In the genomic region with DNA sequence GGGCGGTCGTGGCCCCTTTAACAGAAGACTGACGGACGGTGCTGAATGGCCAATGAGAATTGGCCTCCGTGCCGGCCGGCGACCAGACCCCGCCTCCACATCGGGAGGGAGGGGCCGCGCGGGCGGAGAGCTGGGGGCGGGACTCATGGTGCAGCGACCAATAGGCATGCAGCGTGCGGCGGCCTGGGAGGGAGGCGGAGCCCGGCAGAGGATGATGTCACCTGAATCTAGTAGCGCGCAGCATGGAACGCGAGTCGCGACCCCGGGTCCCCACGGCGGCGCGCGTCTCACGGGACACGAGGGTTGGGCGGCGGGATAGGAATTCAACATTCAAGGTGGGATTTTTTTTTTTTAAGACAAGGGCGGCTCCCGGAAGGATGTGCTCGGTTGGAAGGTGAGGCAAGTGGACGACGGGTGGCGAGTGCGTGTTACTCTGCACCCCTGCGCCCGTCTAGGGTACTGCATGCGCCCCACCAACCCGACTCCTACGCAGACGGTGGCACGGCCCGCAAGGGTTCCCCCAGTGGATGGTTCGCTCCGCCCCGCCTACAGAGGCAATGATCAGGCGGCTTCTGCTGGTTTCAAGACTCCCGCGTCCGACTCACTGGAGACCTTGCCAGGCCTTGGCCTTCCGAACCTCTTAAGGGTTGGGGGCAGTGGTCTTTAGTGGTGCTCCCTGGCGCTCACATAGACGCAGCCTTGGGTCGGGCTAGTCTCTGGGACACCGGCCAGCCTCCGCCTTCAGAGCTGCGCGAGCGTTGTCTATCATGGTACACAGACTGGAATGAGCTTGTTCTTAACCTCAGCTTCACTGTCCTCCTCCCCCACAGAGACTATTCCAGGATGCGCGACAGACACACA, we compare ENCODE assay signal across 8 mouse cellular contexts. TPM values are rescaled to one million over a fixed set of nuclear protein-coding genes. Genes with fewer than 3 reads are reported as not detected.
DNase-seq lines count a peak whose midpoint lies in the region; ATAC-seq and TF ChIP-seq lines count a peak whose summit lies in the region.

No protein-coding gene starts in this region.

- TF ChIP-seq EP300 in lung, postnatal 0 days (IDR thresholded peaks at IDR 0.05), result no peak

- ATAC-seq in frontal cortex, adult (ENCODE audit: low TSS enrichment), result peak; percentile 56
- peak; percentile 93 for ATAC-seq in lung, postnatal 0 days

- no peaks in the 10 kb centered on the region for H3K9me3 ChIP-seq in hindbrain, embryonic 10.5 days
- no peaks in the 10 kb centered on the region for H3K9me3 ChIP-seq in lung, postnatal 0 days (ENCODE audit: low read length)

- peaks cover 4% of the 10 kb centered on the region for H3K36me3 ChIP-seq in hindbrain, embryonic 10.5 days
- no peaks in the 10 kb centered on the region for H3K36me3 ChIP-seq in lung, postnatal 0 days (ENCODE audit: insufficient read depth, low read length)

- peaks cover 72% of the 10 kb centered on the region for H3K27me3 ChIP-seq in hindbrain, embryonic 10.5 days (ENCODE audit: insufficient read depth, poor library complexity, severe bottlenecking)
- H3K27me3 ChIP-seq in lung, postnatal 0 days (replicated peaks; ENCODE audit: insufficient read depth, low read length), result peaks cover 17% of the 10 kb centered on the region

- peak overlapping the region; percentile 85 for H3K4me3 ChIP-seq in hindbrain, embryonic 10.5 days
- peak overlapping the region; percentile 50 for H3K4me3 ChIP-seq in lung, postnatal 0 days (ENCODE audit: low read depth, low read length)

- H3K4me2 ChIP-seq in lung, postnatal 0 days (replicated peaks; ENCODE audit: low read depth, low read length), result peak overlapping the region; percentile 99

- no peak overlapping the region for H3K9ac ChIP-seq in lung, postnatal 0 days (replicated peaks; ENCODE audit: low read depth)

- TF ChIP-seq CTCF in lung, postnatal 0 days (IDR thresholded peaks at IDR 0.05), result peak; percentile 83

- H3K4me1 ChIP-seq in hindbrain, embryonic 10.5 days (replicated peaks), result peaks cover 57% of the 10 kb centered on the region
- peaks cover 19% of the 10 kb centered on the region; the same call in 1 of the 2 replicates for H3K4me1 ChIP-seq in lung, postnatal 0 days (ENCODE audit: insufficient read depth, low read depth, low read length)

- H3K27ac ChIP-seq in hindbrain, embryonic 10.5 days, result peak overlapping the region; percentile 88
- no peak overlapping the region for H3K27ac ChIP-seq in lung, postnatal 0 days (ENCODE audit: low read length)

- peak; percentile 81 for DNase-seq in MEL-GATA-1-ER (ENCODE audit: extremely low read depth, low read depth)
- peak; percentile 99 for DNase-seq in cerebellum, adult 8-10 months
- DNase-seq in hindbrain, embryonic 10.5 days (ENCODE audit: low spot score), result peak; percentile 98
- DNase-seq in layer of hippocampus, adult 9-11 months, result peak; percentile 98
- peak; percentile 98 for DNase-seq in lung, postnatal 0 days (ENCODE audit: low spot score)
- DNase-seq in ovary, postnatal 14 days (ENCODE audit: low spot score), result peak; percentile 97
- peak; percentile 98 for DNase-seq in thymus, postnatal 14 days

- whole genome bisulfite sequencing in hindbrain, embryonic 10.5 days, result under 1% methylated on average over 70 of the region's 70 CpGs
- under 1% methylated on average over 65 of the region's 70 CpGs for WGBS in lung, postnatal 0 days

RNA-seq across cellular contexts. Expression of a gene that starts 0.4 kb away (rescaled TPM):
- polyA plus RNA-seq in hindbrain, embryonic 10.5 days (2016; fragmentation: Nextera tagmentation; extraction: Ambion mirVana), result 8.4 and 12.9 TPM in 2 replicates
- 1.8 and 2.0 TPM in 2 replicates for polyA plus RNA-seq in lung, postnatal 0 days (2015; fragmentation: Nextera tagmentation; extraction: Ambion mirVana)

RNA-seq across cellular contexts. Expression of a gene that starts 3.1 kb away (rescaled TPM):
- polyA plus RNA-seq in hindbrain, embryonic 10.5 days (2016; fragmentation: Nextera tagmentation; extraction: Ambion mirVana), result 0.89 and 1.5 TPM in 2 replicates
- polyA plus RNA-seq in lung, postnatal 0 days (2015; fragmentation: Nextera tagmentation; extraction: Ambion mirVana), result 0.49 TPM in 1 of 2 replicates, not detected in the other

RNA-seq across cellular contexts. Expression of a gene that starts 28.3 kb away (rescaled TPM):
- 223 and 271 TPM in 2 replicates for polyA plus RNA-seq in hindbrain, embryonic 10.5 days (2016; fragmentation: Nextera tagmentation; extraction: Ambion mirVana)
- 85.3 and 104 TPM in 2 replicates for polyA plus RNA-seq in lung, postnatal 0 days (2015; fragmentation: Nextera tagmentation; extraction: Ambion mirVana)

RNA-seq across cellular contexts. Expression of a gene that starts 32.2 kb away (rescaled TPM):
- 0.36 and 0.42 TPM in 2 replicates for polyA plus RNA-seq in hindbrain, embryonic 10.5 days (2016; fragmentation: Nextera tagmentation; extraction: Ambion mirVana)
- polyA plus RNA-seq in lung, postnatal 0 days (2015; fragmentation: Nextera tagmentation; extraction: Ambion mirVana), result 0.50 and 0.54 TPM in 2 replicates

RNA-seq across cellular contexts. Expression of a gene that starts 33.7 kb away (rescaled TPM):
- polyA plus RNA-seq in hindbrain, embryonic 10.5 days (2016; fragmentation: Nextera tagmentation; extraction: Ambion mirVana), result 10.5 and 12.5 TPM in 2 replicates
- polyA plus RNA-seq in lung, postnatal 0 days (2015; fragmentation: Nextera tagmentation; extraction: Ambion mirVana), result 19.2 and 21.9 TPM in 2 replicates
